Mouse (Mus musculus) activated CD4-positive, CD25-positive, alpha-beta regulatory T cell, adult 9 weeks (primary cell): Measurements from ENCODE around the gene Btbd2. TPM values are rescaled to one million over a fixed set of nuclear protein-coding genes. Genes with fewer than 3 reads are reported as not detected.

Experiments
- polyA plus RNA-seq: library from polyadenylated mRNA; unstranded; fragments of 100-300 nt; shearing (Covaris generic); gene quantifications from one replicate; pipeline ENCODE4 v1.2.1, GENCODE M21; 2017

Btbd2 gene
- 2.7 TPM for polyA plus RNA-seq

DNA sequence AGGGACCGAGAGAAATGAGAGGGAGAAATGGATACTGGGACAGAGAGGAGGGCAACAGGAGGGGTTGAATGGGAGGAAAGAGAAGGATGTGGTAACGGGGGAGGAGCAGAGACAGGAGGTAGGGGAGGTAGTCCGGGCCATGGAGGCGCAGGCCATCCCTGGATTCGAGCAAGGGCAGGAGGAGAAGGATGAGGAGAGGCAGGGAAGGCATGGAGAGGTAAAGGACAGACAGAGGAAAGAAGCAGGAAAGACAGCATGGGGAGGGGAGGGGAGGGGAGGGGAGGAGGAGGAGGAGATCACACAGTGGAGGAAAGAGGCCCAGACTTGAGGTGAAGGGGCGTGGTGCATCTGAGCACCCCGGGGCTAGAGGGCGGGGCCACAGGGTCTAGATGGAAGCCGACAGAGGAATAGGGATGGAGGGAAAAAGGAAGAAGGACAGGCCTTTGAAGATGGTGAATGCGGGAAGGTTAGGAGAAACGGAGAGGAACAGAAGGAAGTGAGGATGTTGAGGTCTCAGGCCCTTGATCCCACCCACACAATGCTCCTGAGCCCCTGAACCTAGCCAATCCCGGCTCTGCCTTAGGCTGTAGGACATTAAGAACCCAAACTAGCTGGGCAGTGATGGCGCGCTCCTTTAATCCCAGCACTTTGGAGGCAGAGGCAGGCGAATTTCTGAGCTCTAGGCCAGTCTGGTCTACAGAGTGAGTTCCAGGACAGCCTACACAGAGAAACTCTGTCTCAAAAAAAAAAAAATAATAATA, at the start of gene Btbd2:
TSS of gene Btbd2 (minus strand) at position 209 of the 761 bp plus-strand sequence.

DNA sequence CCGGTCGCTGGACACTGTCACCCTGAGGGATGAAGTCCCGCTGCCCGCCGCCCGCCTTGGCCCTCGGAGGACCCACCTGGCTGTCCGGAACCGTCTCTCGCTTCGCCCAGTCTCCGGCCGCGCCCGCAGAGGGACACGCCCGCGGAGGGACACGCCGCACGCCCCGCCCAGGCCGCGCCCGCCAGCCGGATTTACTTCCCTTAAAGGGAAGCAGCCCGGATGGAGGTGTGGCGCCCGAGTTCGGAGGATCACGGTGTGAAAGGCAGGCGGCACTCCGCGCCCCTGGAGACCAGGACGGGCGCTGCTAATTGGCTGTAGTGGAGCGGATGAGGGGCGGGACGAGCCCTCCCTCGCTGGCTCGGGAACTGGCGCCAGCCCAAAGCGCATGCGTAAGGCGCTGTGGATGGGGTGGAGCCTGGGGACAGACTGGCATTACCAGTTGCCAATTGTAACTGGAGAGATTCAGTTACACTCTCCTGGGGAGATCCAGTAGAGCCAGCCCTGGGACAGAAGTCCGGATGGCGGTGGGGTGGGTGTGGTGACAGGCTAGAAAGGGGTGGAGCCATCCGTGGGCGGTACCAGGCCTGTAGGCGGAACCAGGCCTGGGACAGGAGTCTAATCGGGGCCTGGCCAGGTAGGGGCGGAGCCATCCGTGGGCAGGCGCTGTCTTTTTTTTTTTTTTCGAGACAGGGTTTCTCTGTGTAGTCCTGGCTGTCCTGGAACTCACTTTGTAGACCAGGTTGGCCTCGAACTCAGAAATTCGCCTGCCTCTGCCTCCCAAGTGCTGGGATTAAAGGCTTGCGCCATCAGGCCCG, 45.1 kb upstream of the Btbd2 start, which contains the start of the genes Mob3a and Izumo4:
TSS of gene Mob3a (minus strand) at position 257 of the 815 bp plus-strand sequence.
TSS of gene Izumo4 (plus strand) at position 464 of the 815 bp plus-strand sequence.

DNA sequence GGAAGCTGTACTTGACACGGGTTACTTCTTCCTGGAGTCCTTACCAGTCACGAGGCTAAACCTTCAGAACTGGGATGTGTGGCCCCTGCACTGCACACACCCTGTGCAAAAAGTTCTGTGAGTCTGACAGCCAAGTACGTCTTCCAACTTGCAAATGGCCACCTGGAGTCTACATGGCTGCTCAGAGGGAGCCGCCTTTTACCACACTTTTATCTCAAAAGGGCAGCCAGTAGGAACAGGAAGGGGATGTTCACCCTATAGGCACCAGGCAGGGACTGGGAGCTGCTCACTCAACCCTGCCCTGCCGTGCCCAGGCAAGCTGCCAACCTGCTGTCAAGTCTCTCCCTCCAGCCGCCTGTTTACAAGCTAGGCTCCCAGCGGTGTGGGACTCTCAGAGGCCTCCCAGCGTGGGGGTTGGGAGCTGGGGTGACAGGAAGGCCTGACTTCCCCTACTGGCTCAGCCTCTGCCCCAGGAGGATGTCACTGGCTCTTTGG, 21.1 kb upstream of the Btbd2 start, which contains the start of gene Mknk2:
TSS of gene Mknk2 (minus strand) at position 171 of the 495 bp plus-strand sequence.

DNA sequence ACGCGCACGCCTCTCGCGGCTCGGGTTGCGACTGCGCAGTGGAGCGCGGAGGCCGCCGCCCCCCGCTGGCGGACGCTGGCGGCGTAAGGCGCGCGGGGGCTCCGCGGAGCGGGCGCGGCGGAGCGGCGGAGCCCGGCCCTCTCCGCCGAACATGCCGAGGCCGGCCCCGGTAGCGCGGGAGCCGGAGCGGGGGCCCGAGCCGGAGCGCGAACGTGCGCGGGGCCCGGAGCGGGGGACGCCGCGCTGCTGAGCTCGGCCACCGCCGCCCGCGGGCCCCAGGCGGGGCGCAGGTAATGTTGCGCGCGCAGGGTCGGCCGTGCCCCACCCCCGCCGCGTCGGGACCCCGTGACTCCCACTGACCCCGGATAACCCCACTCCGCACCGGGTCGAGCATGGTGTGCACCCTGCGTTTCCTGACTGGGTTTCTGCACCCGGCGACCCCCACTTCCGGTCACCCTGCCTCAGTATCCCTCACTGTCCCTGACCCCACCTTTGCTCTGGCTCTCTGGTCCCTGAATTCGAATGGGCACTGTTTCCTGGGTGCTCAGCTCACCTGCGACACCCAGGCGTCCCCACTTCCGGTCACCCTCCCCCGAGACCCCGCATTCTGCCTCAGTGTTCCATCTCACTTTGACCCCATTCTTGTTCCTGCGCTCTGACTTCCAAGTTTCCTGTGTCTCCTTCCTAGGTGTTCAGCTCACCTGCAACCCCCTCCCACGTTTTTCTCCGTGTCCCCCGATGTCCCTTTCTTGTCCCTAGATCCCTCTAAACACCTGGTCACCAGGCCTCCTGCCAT, 34.0 kb downstream of the Btbd2 start, which contains the start of gene Csnk1g2:
TSS of gene Csnk1g2 (plus strand) at position 178 of the 796 bp plus-strand sequence.

DNA sequence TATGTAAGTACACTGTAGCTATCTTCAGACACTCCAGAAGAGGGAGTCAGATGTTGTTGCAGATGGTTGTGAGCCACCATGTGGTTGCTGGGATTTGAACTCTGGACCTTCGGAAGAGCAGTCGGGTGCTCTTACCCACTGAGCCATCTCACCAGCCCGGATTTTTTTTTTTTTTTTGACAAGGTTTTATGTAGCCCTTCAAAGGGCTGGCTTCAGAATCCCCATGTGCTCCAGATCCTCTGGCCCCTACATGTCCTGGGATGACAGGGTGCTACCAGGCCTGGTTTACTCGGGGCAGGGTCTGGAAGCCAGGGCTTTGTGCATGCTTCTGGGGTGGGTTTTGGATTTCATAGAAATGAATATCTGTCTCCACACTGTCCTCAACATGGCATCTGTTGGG, 51.1 kb downstream of the Btbd2 start, which contains the start of gene Gm49322:
TSS of gene Gm49322 (plus strand) at position 301 of the 400 bp plus-strand sequence.

DNA sequence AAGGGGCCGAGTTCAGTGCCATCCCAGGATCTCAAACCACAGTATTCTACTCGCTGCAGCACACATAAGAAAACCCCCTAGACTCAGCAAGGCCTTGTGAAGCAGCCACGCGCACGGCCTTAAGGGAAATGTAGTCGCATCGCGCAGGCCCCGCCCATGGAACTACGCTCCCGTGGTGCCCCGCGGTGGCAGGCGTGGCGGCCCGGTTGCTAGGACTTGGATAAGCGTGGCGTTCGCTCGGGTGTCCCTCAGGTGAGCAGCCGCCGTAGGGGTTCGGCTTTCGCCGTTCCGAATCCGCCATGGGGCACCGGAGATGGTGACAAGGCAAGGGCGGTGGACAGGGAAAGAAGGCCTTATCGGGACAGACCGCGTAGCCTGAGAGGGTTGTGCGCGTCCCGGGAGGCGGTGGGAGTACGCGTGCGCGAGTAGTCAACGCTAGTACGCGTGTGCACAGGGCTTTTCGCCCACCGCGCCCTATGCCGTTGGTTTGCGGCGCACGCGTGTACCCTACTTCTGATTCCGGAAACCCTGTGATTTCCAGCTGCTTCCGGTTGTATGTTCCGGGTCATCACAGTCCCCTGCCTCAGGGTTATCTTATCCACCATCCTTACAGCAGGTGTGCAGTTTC, 54.1 kb downstream of the Btbd2 start, which contains the start of the genes Scamp4 and Adat3:
TSS of gene Scamp4 (plus strand) at position 175 of the 628 bp plus-strand sequence.
TSS of gene Adat3 (plus strand) at position 183 of the 628 bp plus-strand sequence.

Other genes with a start within 250 kb of the Btbd2 start
- 23.0 TPM for gene Tcf3, start 223.4 kb downstream of the Btbd2 start, polyA plus RNA-seq
- not detected for gene Onecut3, start 162.2 kb downstream of the Btbd2 start, polyA plus RNA-seq
- gene Atp8b3, start 117.9 kb downstream of the Btbd2 start, polyA plus RNA-seq: 0.07 TPM
- 47.1 TPM for gene Rexo1, start 95.5 kb downstream of the Btbd2 start, polyA plus RNA-seq
- gene Klf16, start 79.8 kb downstream of the Btbd2 start, polyA plus RNA-seq: 1.1 TPM
- 28.7 TPM for gene Abhd17a, start 66.7 kb downstream of the Btbd2 start, polyA plus RNA-seq
- gene Scamp4, start 54.2 kb downstream of the Btbd2 start, polyA plus RNA-seq: 115 TPM
- 4.6 TPM for gene Adat3, start 54.2 kb downstream of the Btbd2 start, polyA plus RNA-seq
- gene Gm49322, start 51.0 kb downstream of the Btbd2 start, polyA plus RNA-seq: 12.7 TPM
- 8.2 TPM for gene Csnk1g2, start 34.2 kb downstream of the Btbd2 start, polyA plus RNA-seq
- 19.0 TPM for gene Mknk2, start 21.0 kb upstream of the Btbd2 start, polyA plus RNA-seq
- gene Mob3a, start 44.9 kb upstream of the Btbd2 start, polyA plus RNA-seq: 412 TPM
- gene Izumo4, start 45.1 kb upstream of the Btbd2 start, polyA plus RNA-seq: 148 TPM
- gene Ap3d1, start 85.2 kb upstream of the Btbd2 start, polyA plus RNA-seq: 42.7 TPM
- gene Dot1l, start 98.1 kb upstream of the Btbd2 start, polyA plus RNA-seq: 8.4 TPM
- gene Sf3a2, start 141.1 kb upstream of the Btbd2 start, polyA plus RNA-seq: 75.0 TPM
- 206 TPM for gene Plekhj1, start 141.6 kb upstream of the Btbd2 start, polyA plus RNA-seq
- gene Amh, start 148.2 kb upstream of the Btbd2 start, polyA plus RNA-seq: not detected
- not detected for gene Jsrp1, start 156.4 kb upstream of the Btbd2 start, polyA plus RNA-seq
- gene Oaz1, start 169.6 kb upstream of the Btbd2 start, polyA plus RNA-seq: 2,065 TPM
- not detected for gene Lingo3, start 187.0 kb upstream of the Btbd2 start, polyA plus RNA-seq
- gene Lsm7, start 198.1 kb upstream of the Btbd2 start, polyA plus RNA-seq: 190 TPM
- 41.4 TPM for gene Sppl2b, start 198.2 kb upstream of the Btbd2 start, polyA plus RNA-seq
- not detected for gene Tmprss9, start 214.8 kb upstream of the Btbd2 start, polyA plus RNA-seq
- 242 TPM for gene Timm13, start 243.9 kb upstream of the Btbd2 start, polyA plus RNA-seq